Mouse (Mus musculus) lung, postnatal 10 days (tissue): Measurements from ENCODE around the gene Rbfox1.

Experiments used
- DNase-seq: peaks from one replicate; pipeline ENCODE4 v3.0.0; 2021

Gene Rbfox1

GRCm38 (mm10) chr16:6963533-6963932 lies 1078.4 kb downstream of the Rbfox1 start:
- no peak for DNase-seq

DNA sequence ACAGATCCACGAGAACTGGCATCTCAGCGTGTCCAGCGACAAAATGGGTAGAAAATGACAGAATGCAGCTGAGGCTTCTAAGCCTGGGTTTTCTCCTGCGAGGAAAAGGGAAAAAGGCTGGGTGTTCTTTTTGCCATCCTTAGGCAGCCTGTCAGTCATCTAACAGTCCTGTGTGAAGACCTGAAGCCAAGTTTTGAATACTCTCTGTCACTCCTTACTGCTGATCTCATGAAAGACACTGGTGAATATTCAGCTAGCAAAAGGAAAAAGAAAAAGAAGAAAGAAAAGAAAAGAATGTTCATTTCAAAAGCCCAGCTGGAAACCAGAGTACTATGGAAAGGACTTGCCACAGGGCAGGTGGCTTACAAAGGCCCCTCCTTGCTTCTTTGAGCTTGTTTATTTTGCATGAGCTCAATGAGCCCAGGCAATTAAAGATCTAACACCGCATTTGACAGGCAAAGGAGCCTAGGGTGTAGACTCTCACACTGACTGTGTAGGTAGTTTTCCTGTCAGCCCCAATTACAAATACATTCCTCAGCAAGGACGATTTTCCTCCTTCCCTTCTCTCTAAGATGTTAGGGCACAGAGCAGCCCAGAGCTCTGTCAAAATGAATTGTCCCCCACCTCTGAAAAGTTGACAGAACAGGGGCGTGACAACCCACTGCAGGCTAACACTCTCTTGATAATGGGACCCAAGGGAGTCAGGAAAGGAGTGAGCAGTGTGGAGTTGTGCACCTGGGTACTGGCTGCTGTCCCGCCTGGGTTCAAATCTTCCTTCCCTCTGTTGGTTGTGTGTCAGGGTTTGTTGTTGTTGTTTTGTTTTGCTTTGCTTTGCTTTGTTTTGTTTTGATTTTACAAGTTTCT lies 1079.8 kb downstream of the Rbfox1 start:
- DNase-seq, result no peak

- DNase-seq, result no peak
Observed at GRCm38 (mm10) chr16:6969986-6970385, 1084.8 kb downstream of the Rbfox1 start.

- no peak for DNase-seq
Observed at GRCm38 (mm10) chr16:6976341-6976740, 1091.2 kb downstream of the Rbfox1 start.

- DNase-seq, result no peak
Observed at GRCm38 (mm10) chr16:6983947-6984346, 1098.8 kb downstream of the Rbfox1 start.

GRCm38 (mm10) chr16:6986031-6986430 lies 1100.9 kb downstream of the Rbfox1 start:
- peak; percentile 82 for DNase-seq

GRCm38 (mm10) chr16:6986494-6986893 lies 1101.3 kb downstream of the Rbfox1 start:
- DNase-seq, result no peak

DNA sequence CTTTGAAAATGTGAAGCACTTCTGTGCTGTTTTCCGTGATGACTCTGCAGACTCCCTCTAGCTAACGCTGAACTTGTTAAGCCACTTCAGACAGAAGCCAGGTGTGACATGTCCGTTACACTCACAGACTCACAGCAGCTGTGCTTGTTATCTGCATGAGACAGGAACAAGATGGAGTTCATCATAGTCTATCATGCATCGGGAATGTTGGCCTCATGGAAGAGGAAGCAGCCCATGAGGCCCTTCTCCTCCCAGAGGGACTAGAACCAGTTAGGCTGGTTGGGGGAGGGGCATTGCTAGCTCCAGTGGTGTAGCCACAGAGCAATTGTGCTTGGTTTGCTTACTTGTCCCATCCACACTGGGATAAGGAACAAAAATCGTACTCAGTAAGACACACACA lies 1107.1 kb downstream of the Rbfox1 start:
- peak; percentile 70 for DNase-seq

DNA sequence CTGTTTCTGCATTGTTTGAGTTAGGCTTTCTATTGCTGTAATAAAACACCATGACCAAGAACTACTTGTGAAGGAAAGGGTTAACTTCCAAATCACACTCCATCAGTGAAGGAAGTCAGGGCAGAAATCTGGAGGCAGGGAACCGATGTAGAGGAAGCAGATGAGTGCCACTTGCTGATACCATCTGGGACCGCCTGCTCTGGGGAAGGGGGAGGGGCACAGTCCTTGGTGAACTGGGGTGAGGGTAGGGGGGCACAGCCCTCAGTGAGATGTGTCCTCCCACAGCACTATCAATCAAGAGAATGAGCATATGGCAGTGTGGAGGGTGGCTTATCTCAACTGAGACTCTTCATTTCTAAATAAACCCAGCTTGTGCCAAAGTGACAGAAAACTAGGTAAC lies 1108.0 kb downstream of the Rbfox1 start:
- DNase-seq, result peak; percentile 24

- DNase-seq, result no peak
Observed at GRCm38 (mm10) chr16:6997109-6997508, 1112.0 kb downstream of the Rbfox1 start.

GRCm38 (mm10) chr16:6997834-6998233 lies 1112.7 kb downstream of the Rbfox1 start:
- no peak for DNase-seq

DNA sequence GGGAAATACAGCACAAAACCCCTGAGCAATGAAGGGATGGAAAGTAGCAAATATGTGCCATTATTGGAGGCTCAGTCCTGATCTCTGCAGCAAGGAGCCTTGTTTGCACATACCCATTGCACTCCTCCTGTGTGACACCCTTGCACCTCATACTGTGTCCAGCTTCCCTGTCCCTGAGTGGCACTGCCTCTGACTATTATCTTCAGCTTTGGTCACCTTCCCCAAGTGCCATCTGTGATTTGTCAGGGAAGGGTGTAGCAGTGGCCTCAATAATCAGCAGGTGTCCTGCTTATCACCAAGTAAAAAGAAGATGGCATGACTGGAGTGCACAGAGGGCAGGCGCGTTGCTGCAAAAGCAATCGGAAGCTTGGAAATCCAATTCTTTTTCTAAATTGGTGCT lies 1119.4 kb downstream of the Rbfox1 start:
- no peak for DNase-seq

- peak; percentile 47 for DNase-seq
Observed at GRCm38 (mm10) chr16:7005478-7005877, 1120.3 kb downstream of the Rbfox1 start.

GRCm38 (mm10) chr16:7017310-7017709 lies 1132.2 kb downstream of the Rbfox1 start:
- no peak for DNase-seq

- no peak for DNase-seq
Observed at GRCm38 (mm10) chr16:7034231-7034630, 1149.1 kb downstream of the Rbfox1 start.

GRCm38 (mm10) chr16:7036566-7036965 lies 1151.4 kb downstream of the Rbfox1 start:
- no peak for DNase-seq

DNA sequence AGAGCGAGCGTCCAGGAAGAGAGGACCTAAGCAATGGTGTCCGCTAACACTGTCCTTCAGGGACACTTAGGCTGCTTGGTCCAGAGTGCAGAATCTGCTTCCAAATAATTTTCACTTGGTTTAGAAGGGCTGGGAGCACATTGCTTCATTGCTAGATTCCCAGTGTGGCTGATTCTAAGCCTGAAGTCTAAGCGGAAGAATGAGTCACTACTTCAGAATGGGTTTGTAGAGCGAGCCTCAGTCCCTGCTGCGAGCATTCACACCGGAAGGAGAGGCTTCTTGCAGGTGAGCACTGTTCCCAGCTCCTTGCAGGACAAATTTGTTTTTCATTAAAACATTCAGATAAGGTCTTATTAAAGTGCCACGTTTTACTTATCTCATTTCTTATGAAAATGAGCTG lies 1151.8 kb downstream of the Rbfox1 start:
- no peak for DNase-seq

- no peak for DNase-seq
Observed at GRCm38 (mm10) chr16:7038639-7039260, 1153.6 kb downstream of the Rbfox1 start.

GRCm38 (mm10) chr16:7039404-7040367 lies 1154.5 kb downstream of the Rbfox1 start:
- DNase-seq, result no peak

DNA sequence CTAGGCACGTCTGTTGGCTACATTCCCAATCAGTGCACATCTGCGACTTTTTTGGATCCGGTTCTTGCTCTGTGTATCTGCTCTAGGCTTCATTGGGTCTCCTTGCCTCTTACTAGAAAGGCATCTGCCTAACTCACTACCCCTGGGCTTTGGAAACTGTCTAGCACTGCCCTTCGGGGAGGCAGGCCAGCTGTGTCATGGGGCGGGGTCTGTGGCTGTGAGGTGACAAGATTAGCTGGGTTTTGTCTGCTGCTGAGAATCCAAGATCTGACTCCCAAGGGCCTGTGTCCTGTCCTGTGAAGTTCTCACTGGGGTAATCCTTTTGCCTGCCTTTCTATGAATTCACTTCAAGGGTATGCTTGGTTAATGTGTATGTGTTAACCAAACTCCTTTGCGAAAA lies 1155.5 kb downstream of the Rbfox1 start:
- DNase-seq, result peak; percentile 5

- no peak for DNase-seq
Observed at GRCm38 (mm10) chr16:7047421-7047820, 1162.3 kb downstream of the Rbfox1 start.

DNA sequence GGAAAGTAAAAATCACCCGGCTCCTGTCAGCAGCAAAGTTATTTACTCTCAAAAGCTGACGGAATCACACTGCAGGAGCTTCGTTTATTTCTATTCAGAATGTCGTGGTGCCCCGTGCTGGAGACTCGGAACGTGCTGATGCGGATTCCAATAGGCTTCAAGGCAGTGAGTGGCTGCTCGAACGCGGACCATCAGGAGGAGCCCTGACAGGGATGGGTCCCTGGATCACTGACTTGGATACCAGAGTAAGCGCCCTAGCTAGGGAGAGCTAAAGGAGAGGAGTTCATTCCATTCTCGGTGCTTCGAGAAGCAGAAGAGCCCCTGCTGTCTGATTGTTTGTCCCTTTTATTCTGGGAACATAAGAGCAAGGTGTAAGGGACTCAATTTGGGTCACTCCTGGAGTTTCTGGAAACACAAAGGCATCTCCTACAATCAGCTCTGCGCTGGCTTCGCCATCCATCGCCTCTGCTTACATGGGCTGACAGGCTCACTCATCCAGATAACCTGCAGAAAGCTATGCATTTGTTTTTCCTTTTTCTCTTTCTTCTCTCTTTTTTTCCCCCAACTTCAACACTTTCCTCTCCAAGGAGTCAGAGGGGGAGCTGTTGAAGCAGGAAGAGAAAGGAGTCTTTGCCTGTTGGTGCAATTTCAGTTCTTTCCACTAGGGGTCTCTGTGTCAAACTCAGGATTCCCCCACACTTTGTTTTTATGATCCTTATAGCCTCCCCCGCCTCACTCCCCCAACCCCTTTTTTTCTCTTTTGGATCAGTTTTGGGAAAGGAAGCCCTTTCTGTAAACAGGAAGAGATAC lies 1164.2 kb downstream of the Rbfox1 start:
- DNase-seq, result peak; percentile 79
